Mouse (Mus musculus) lung, postnatal 0 days (tissue): ENCODE measurements at regions not wholly inside any gene's neighbourhood (a gene's known extent, or its start where the extent isn't known, plus 50 kb on each side); places are given as distances from the start of the nearest gene placed in this dataset.
A peak's percentile ranks its signal among the peaks of the same experiment; 100 is the strongest.

Experiments
- ATAC-seq: fragments of 200-750 bp; cut with Nextera tagmentation; 2 replicates; pipeline ENCODE4 v1.8.0; 2017; ENCODE audit warnings: moderate library complexity
- DNase-seq: peaks from one replicate; pipeline ENCODE4 v3.0.0-alpha.2; 2016; ENCODE audit warnings: low spot score
- H3K27ac ChIP-seq: fragments of 300-500 bp; sonication (generic); 2 replicates; pipeline ENCODE4 v1.5.1; 2014; ENCODE audit warnings: antibody characterized with exemption, mild to moderate bottlenecking, low read length, mixed read lengths
- H3K27me3 ChIP-seq: fragments of 300-500 bp; sonication (generic); replicated peaks from 2 replicates; pipeline ENCODE4 v1.6.1; 2014; ENCODE audit warnings: low read length, mixed read lengths; ENCODE audit not compliant: insufficient read depth
- H3K36me3 ChIP-seq: fragments of 300-500 bp; sonication (generic); 2 replicates; pipeline ENCODE4 v1.6.1; 2014; ENCODE audit warnings: low read length, mixed read lengths; ENCODE audit not compliant: insufficient read depth
- H3K4me1 ChIP-seq: fragments of 300-500 bp; sonication (generic); 2 replicates; pipeline ENCODE4 v1.6.1; 2014; ENCODE audit warnings: antibody characterized with exemption, low read depth, low read length, mixed read lengths; ENCODE audit not compliant: insufficient read depth
- H3K4me2 ChIP-seq: fragments of 300-500 bp; sonication (generic); replicated peaks from 2 replicates; pipeline ENCODE4 v1.6.1; 2014; ENCODE audit warnings: low read depth, mild to moderate bottlenecking, low read length, moderate library complexity, mixed read lengths
- H3K4me3 ChIP-seq: fragments of 300-500 bp; sonication (generic); 2 replicates; pipeline ENCODE4 v1.5.1; 2014; ENCODE audit warnings: low read depth, low read length
- H3K9ac ChIP-seq: fragments of 300-500 bp; sonication (generic); replicated peaks from 2 replicates; pipeline ENCODE4 v1.6.1; 2014; ENCODE audit warnings: low read depth, mild to moderate bottlenecking
- H3K9me3 ChIP-seq: fragments of 300-500 bp; sonication (generic); 2 replicates; pipeline ENCODE4 v1.6.1; 2016; ENCODE audit warnings: low read length, mixed read lengths
- CTCF ChIP-seq: IDR thresholded peaks from 2 replicates; pipeline ENCODE4 v1.5.1; 2016; ENCODE audit warnings: antibody characterized with exemption, mild to moderate bottlenecking
- EP300 ChIP-seq: IDR thresholded peaks from 2 replicates; pipeline ENCODE4 v1.6.1; 2016; ENCODE audit warnings: antibody characterized with exemption, mild to moderate bottlenecking, control low read depth
- WGBS: fragments of 180-500 bp; shearing (Covaris S2); extraction: QIAGEN DNeasy Blood & Tissue Kit; methylation state at CpG from one replicate; pipeline ENCODE4 v1.1.7; 2014; 5-methylcytosine and 5-hydroxymethylcytosine counted together

- Histone ChIP-seq H3K36me3 (no peaks in the 10 kb centered on the region), H3K9me3 (no peaks in the 10 kb centered on the region), H3K27me3 (no peaks in the 10 kb centered on the region), H3K9ac (no peak overlapping the region), H3K4me2 (no peak overlapping the region), H3K4me1 (no peaks in the 10 kb centered on the region), H3K4me3 (no peak overlapping the region), H3K27ac (no peak overlapping the region)
- TF ChIP-seq CTCF (peak; percentile 64), EP300 (no peak)
- ATAC-seq (no peak), DNase-seq (peak; percentile 47)
- WGBS: 40% methylated on average over 8 of the region's 8 CpGs
Measured at GRCm38 (mm10) chr12:7543281-7543981, 434.0 kb upstream of the Apob start.

- no peak overlapping the region for H3K4me3 ChIP-seq
- no peaks in the 10 kb centered on the region for H3K36me3 ChIP-seq
- H3K4me1 ChIP-seq: no peaks in the 10 kb centered on the region
- no peaks in the 10 kb centered on the region for H3K9me3 ChIP-seq
- no peak overlapping the region for H3K27ac ChIP-seq
- 83% methylated on average over 1 of the region's 1 CpGs for WGBS
- no peak overlapping the region for H3K9ac ChIP-seq
- H3K4me2 ChIP-seq: no peak overlapping the region
- TF ChIP-seq CTCF: no peak
- TF ChIP-seq EP300: no peak
- H3K27me3 ChIP-seq: no peaks in the 10 kb centered on the region
- ATAC-seq (no peak), DNase-seq (no peak)
Measured at GRCm38 (mm10) chr12:7548759-7549158, 428.7 kb upstream of the Apob start.

- Histone ChIP-seq H3K4me3 (no peak overlapping the region), H3K27ac (no peak overlapping the region), H3K4me2 (no peak overlapping the region), H3K36me3 (no peaks in the 10 kb centered on the region), H3K4me1 (no peaks in the 10 kb centered on the region), H3K9me3 (no peaks in the 10 kb centered on the region), H3K9ac (no peak overlapping the region), H3K27me3 (no peaks in the 10 kb centered on the region)
- DNase-seq (no peak), ATAC-seq (no peak)
- TF ChIP-seq CTCF (no peak), EP300 (no peak)
- WGBS: 95% methylated on average over 1 of the region's 1 CpGs
Measured at GRCm38 (mm10) chr12:7560245-7560644, 417.2 kb upstream of the Apob start.

GRCm38 (mm10) chr12:7576081-7576480 lies 401.4 kb upstream of the Apob start:
- Histone ChIP-seq H3K36me3 (no peaks in the 10 kb centered on the region), H3K27ac (no peak overlapping the region), H3K27me3 (no peaks in the 10 kb centered on the region), H3K9me3 (no peaks in the 10 kb centered on the region), H3K9ac (no peak overlapping the region), H3K4me3 (no peak overlapping the region), H3K4me1 (no peaks in the 10 kb centered on the region), H3K4me2 (no peak overlapping the region)
- DNase-seq (no peak), ATAC-seq (no peak)
- WGBS: 86% methylated on average over 2 of the region's 2 CpGs
- TF ChIP-seq EP300 (no peak), CTCF (no peak)

- Histone ChIP-seq H3K36me3 (no peaks in the 10 kb centered on the region), H3K9ac (no peak overlapping the region), H3K4me3 (no peak overlapping the region), H3K9me3 (no peaks in the 10 kb centered on the region), H3K27ac (no peak overlapping the region), H3K4me1 (no peaks in the 10 kb centered on the region), H3K4me2 (no peak overlapping the region), H3K27me3 (no peaks in the 10 kb centered on the region)
- DNase-seq: no peak
- TF ChIP-seq CTCF: no peak
- TF ChIP-seq EP300: no peak
- no peak for ATAC-seq
Measured at GRCm38 (mm10) chr12:7587501-7587900, 389.9 kb upstream of the Apob start.

GRCm38 (mm10) chr12:7611272-7612092 lies 366.0 kb upstream of the Apob start:
- Histone ChIP-seq H3K36me3 (no peaks in the 10 kb centered on the region), H3K4me2 (no peak overlapping the region), H3K9ac (no peak overlapping the region), H3K9me3 (no peaks in the 10 kb centered on the region), H3K27ac (no peak overlapping the region), H3K27me3 (no peaks in the 10 kb centered on the region), H3K4me1 (no peaks in the 10 kb centered on the region), H3K4me3 (no peak overlapping the region)
- no peak for DNase-seq
- 59% methylated on average over 3 of the region's 3 CpGs for WGBS
- TF ChIP-seq EP300 (no peak), CTCF (no peak)
- ATAC-seq: no peak
